Mouse (Mus musculus) E14TG2a.4 (cell line): ENCODE data around the gene Fbxl5.

ENCODE experiments used
- H3K27me3 ChIP-seq: 2 replicates; pipeline ENCODE4 v1.6.1; 2014; ENCODE audit warnings: low read length, control low read depth; ENCODE audit not compliant: insufficient read depth
- H3K36me3 ChIP-seq: 2 replicates; pipeline ENCODE4 v1.6.1; 2014; ENCODE audit warnings: low read length, control low read depth; ENCODE audit not compliant: insufficient read depth
- H3K4me1 ChIP-seq: replicated peaks from 2 replicates; pipeline ENCODE4 v1.6.1; 2014; ENCODE audit warnings: low read depth, low read length, control low read depth
- H3K4me3 ChIP-seq: replicated peaks from 2 replicates; pipeline ENCODE4 v1.5.1; 2014; ENCODE audit warnings: mild to moderate bottlenecking, low read length
- H3K9me3 ChIP-seq: 2 replicates; pipeline ENCODE4 v1.6.1; 2014; ENCODE audit warnings: low read length, control low read depth
- CTCF ChIP-seq: conservative IDR thresholded peaks from 2 replicates; pipeline ENCODE4 v1.5.1; 2014; ENCODE audit warnings: low read length
- NANOG ChIP-seq: IDR thresholded peaks from 2 replicates; pipeline ENCODE4 v1.6.1; 2014; ENCODE audit warnings: borderline replicate concordance, low read length, mixed read lengths
- POU5F1 ChIP-seq: IDR thresholded peaks from 2 replicates; pipeline ENCODE4 v1.6.1; 2014; ENCODE audit warnings: low read length, borderline replicate concordance

The Fbxl5 gene

GRCm38 (mm10) chr5:43722452-43722783 is 99.0 kb downstream of the Fbxl5 start:
- no peak for TF ChIP-seq POU5F1
- TF ChIP-seq NANOG: no peak
- no peak for TF ChIP-seq CTCF
- no peak overlapping the region for H3K4me3 ChIP-seq

GRCm38 (mm10) chr5:43721538-43722451 is 99.6 kb downstream of the Fbxl5 start:
- H3K36me3 ChIP-seq: peaks cover 14% of the 10 kb centered on the region; the same call in 1 of the 2 replicates
- no peak for TF ChIP-seq POU5F1
- TF ChIP-seq NANOG: no peak
- TF ChIP-seq CTCF: no peak
- no peaks in the 10 kb centered on the region for H3K9me3 ChIP-seq
- H3K4me3 ChIP-seq: no peak overlapping the region
- no peaks in the 10 kb centered on the region for H3K4me1 ChIP-seq
- H3K27me3 ChIP-seq: no peaks in the 10 kb centered on the region

More at GRCm38 (mm10) chr5:43722452-43722783, 99.0 kb downstream of the Fbxl5 start:
- Histone ChIP-seq H3K36me3 (peaks cover 14% of the 10 kb centered on the region; the same call in 1 of the 2 replicates), H3K27me3 (no peaks in the 10 kb centered on the region), H3K9me3 (no peaks in the 10 kb centered on the region), H3K4me1 (no peaks in the 10 kb centered on the region)

GRCm38 (mm10) chr5:43699240-43699639 is 122.2 kb downstream of the Fbxl5 start:
- peaks cover 15% of the 10 kb centered on the region for H3K36me3 ChIP-seq
- peaks cover 8% of the 10 kb centered on the region; the same call in 1 of the 2 replicates for H3K9me3 ChIP-seq
- H3K4me3 ChIP-seq: no peak overlapping the region
- TF ChIP-seq CTCF: no peak
- TF ChIP-seq POU5F1: no peak
- TF ChIP-seq NANOG: no peak
- H3K27me3 ChIP-seq: no peaks in the 10 kb centered on the region
- 0 out of 2 replicates have a peak, but pooled peaks cover 4% of the 10 kb centered on the region for H3K4me1 ChIP-seq

GRCm38 (mm10) chr5:43697133-43697532 is 124.3 kb downstream of the Fbxl5 start:
- H3K4me1 ChIP-seq: peaks cover 4% of the 10 kb centered on the region; the same call in 1 of the 2 replicates
- TF ChIP-seq NANOG (no peak), CTCF (no peak), POU5F1 (no peak)

More at GRCm38 (mm10) chr5:43697133-43697532, 124.3 kb downstream of the Fbxl5 start:
- H3K4me3 ChIP-seq: no peak overlapping the region
- H3K27me3 ChIP-seq: no peaks in the 10 kb centered on the region
- no peaks in the 10 kb centered on the region for H3K9me3 ChIP-seq
- peaks cover 1% of the 10 kb centered on the region; the same call in 1 of the 2 replicates for H3K36me3 ChIP-seq
